Mouse (Mus musculus) CH12.LX (cell line): ENCODE results near the gene Tspan32. TPM values are rescaled to one million over a fixed set of nuclear protein-coding genes. Genes with fewer than 3 reads are reported as not detected.

Experiments
- DNase-seq: peaks from one replicate; pipeline ENCODE4 v3.0.0-alpha.2; 2013; ENCODE audit errors: extremely low read depth
- H3K27ac ChIP-seq: 2 replicates; pipeline ENCODE4 v1.5.1; 2012; ENCODE audit warnings: low read depth, mild to moderate bottlenecking, control low read depth, moderate library complexity; ENCODE audit not compliant: insufficient read depth
- H3K27me3 ChIP-seq: replicated peaks from 2 replicates; pipeline ENCODE3; 2012; ENCODE audit warnings: inconsistent platforms
- H3K36me3 ChIP-seq, 2 experiments: replicated peaks in 1 of 2; 2 replicates each; pipeline versions ENCODE3 to v1.6.1; 2012; ENCODE audit warnings: inconsistent platforms in 1 of 2, low read length in 1 of 2, mild to moderate bottlenecking in 1 of 2, mixed read lengths in 1 of 2, moderate library complexity in 1 of 2; ENCODE audit not compliant: control insufficient read depth in 1 of 2, insufficient read depth in 1 of 2
- H3K4me1 ChIP-seq, 2 experiments: 2 replicates each; pipeline ENCODE4 v1.6.1; 2012; ENCODE audit warnings: inconsistent platforms in 1 of 2, moderate library complexity in 1 of 2; ENCODE audit not compliant: insufficient read depth in 2 of 2, control insufficient read depth in 1 of 2
- H3K4me2 ChIP-seq: 2 replicates; pipeline ENCODE4 v1.6.1; 2012; ENCODE audit warnings: low read depth, mild to moderate bottlenecking, control low read depth; ENCODE audit not compliant: poor library complexity, insufficient read depth, severe bottlenecking
- H3K4me3 ChIP-seq, 3 experiments: fragments of 150-350 bp in 1 of 3; sonication (generic) in 1 of 3; replicated peaks in 1 of 3; 2 replicates each; pipeline versions ENCODE3 to v1.5.1; 2011 to 2012; ENCODE audit warnings: low read depth in 2 of 3, low read length in 2 of 3, mild to moderate bottlenecking in 2 of 3, moderate library complexity in 2 of 3, control low read depth in 1 of 3, improper control_type of control experiment in 1 of 3, inconsistent platforms in 1 of 3, mixed read lengths in 1 of 3; ENCODE audit not compliant: poor library complexity in 1 of 3
- H3K79me2 ChIP-seq: replicated peaks from 2 replicates; pipeline ENCODE4 v1.6.1; 2012; ENCODE audit warnings: mild to moderate bottlenecking, moderate library complexity; ENCODE audit not compliant: control insufficient read depth, poor library complexity, insufficient read depth, severe bottlenecking; ENCODE audit errors: extremely low read depth
- H3K9ac ChIP-seq: 2 replicates; pipeline ENCODE4 v1.6.1; 2012; ENCODE audit warnings: low read depth, mild to moderate bottlenecking, control low read depth, moderate library complexity; ENCODE audit not compliant: insufficient read depth
- H3K9me3 ChIP-seq: replicated peaks from 2 replicates; pipeline ENCODE3; 2012; ENCODE audit warnings: low read length, inconsistent platforms, mixed read lengths
- ETS1 ChIP-seq: conservative IDR thresholded peaks from 2 replicates; pipeline ENCODE4 v1.6.1; 2012; ENCODE audit warnings: low read depth, mild to moderate bottlenecking, inconsistent platforms, low read length, improper control_type of control experiment, moderate library complexity
- GABPA ChIP-seq: IDR thresholded peaks from 2 replicates; pipeline ENCODE4 v1.6.1; 2012; ENCODE audit warnings: low read depth, low read length, improper control_type of control experiment, inconsistent platforms; ENCODE audit not compliant: insufficient replicate concordance
- IRF4 ChIP-seq: IDR thresholded peaks from 2 replicates; pipeline ENCODE4 v1.6.1; 2014; ENCODE audit warnings: low read depth, mild to moderate bottlenecking, inconsistent platforms, low read length, improper control_type of control experiment
- JUN ChIP-seq: IDR thresholded peaks from 2 replicates; pipeline ENCODE4 v1.6.1; 2011; ENCODE audit warnings: low read depth, mild to moderate bottlenecking, low read length, improper control_type of control experiment, moderate library complexity; ENCODE audit not compliant: insufficient read depth
- MAFK ChIP-seq: IDR thresholded peaks from 2 replicates; pipeline ENCODE4 v1.6.1; 2011; ENCODE audit warnings: low read length, improper control_type of control experiment; ENCODE audit not compliant: insufficient replicate concordance
- MAX ChIP-seq: IDR thresholded peaks from 2 replicates; pipeline ENCODE4 v1.6.1; 2011; ENCODE audit warnings: low read length, improper control_type of control experiment
- MXI1 ChIP-seq: IDR thresholded peaks from 2 replicates; pipeline ENCODE4 v1.6.1; 2011; ENCODE audit warnings: mild to moderate bottlenecking, low read depth, low read length, improper control_type of control experiment
- MYC ChIP-seq: IDR thresholded peaks from 2 replicates; pipeline ENCODE4 v1.6.1; 2011; ENCODE audit warnings: low read depth, mild to moderate bottlenecking, improper control_type of control experiment, low read length
- SIN3A ChIP-seq: IDR thresholded peaks from 2 replicates; pipeline ENCODE4 v1.6.1; 2012; ENCODE audit warnings: low read length, improper control_type of control experiment, inconsistent platforms
- TCF12 ChIP-seq: IDR thresholded peaks from 2 replicates; pipeline ENCODE4 v1.6.1; 2014; ENCODE audit warnings: low read depth, mild to moderate bottlenecking, inconsistent platforms, low read length, improper control_type of control experiment
- USF1 ChIP-seq: IDR thresholded peaks from 2 replicates; pipeline ENCODE4 v1.6.1; 2014; ENCODE audit warnings: low read depth, mild to moderate bottlenecking, inconsistent platforms, low read length, improper control_type of control experiment
- ZC3H11A ChIP-seq: IDR thresholded peaks from 2 replicates; pipeline ENCODE4 v1.6.1; 2012; ENCODE audit warnings: low read depth, mild to moderate bottlenecking, inconsistent platforms, low read length, improper control_type of control experiment
- ZNF384 ChIP-seq: IDR thresholded peaks from 2 replicates; pipeline ENCODE4 v1.6.1; 2012; ENCODE audit warnings: low read depth, low read length, improper control_type of control experiment, inconsistent platforms
- dilution Hi-C: fragments of 300-500 bp; cut with MboI; formaldehyde crosslinking; loops from 2 replicates; pipeline ENCODE4 v1.14.3; 2020; ENCODE audit warnings: low sequenced_read_pairs; ENCODE audit not compliant: extremely low pct_unique_long_range_greater_than_20kb, extremely low pct_ligation_motif_present
- in situ Hi-C: fragments of 300-500 bp; cut with MboI; formaldehyde crosslinking; loops from 3 replicates; pipeline ENCODE4 v1.14.3; 2019; ENCODE audit warnings: low sequenced_read_pairs, low pct_ligation_motif_present, low pct_unique_long_range_greater_than_20kb, mixed read lengths
- polyA plus RNA-seq: library from polyadenylated mRNA; unstranded; fragments of >175 nt; gene quantifications from 2 replicates; pipeline ENCODE4 v1.2.1, GENCODE M21; 2012; ENCODE audit warnings: low read depth; ENCODE audit not compliant: insufficient read length
- total RNA-seq, 2 experiments: library from RNA; depleted of rRNA; stranded (reverse); fragments of 300-350 nt in 1 of 2; fragments of >200 nt in 1 of 2; gene quantifications; 2 replicates each; pipeline ENCODE4 v1.2.3; 2012 to 2014

The Tspan32 gene
- total and polyA plus RNA-seq, 3 experiments, result 28.2 to 34.5 (median 28.6) TPM

DNA sequence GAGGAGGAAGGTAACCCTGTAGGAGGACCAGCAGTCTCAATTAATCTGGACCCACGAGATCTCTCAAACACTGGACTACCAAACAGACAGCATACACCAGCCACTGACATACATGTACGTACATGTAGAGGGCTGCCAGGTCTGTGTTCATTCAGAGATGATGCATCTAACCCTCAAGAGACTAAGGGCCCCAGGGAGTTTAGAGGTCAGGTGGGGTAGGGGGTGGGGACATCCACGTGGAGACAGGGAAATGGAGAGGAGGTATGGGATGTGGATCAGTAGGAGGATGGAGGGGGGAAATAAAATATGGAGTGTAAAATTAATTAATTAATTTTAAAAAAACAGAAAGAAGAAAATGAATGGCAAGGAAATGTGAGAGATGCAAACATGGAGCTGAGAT lies 31.9 kb downstream of the Tspan32 start:
- H3K9me3 ChIP-seq, result no peaks in the 10 kb centered on the region
- in situ Hi-C loops (no loop called here), dilution Hi-C loops (no loop called here)
- 0 out of 2 replicates have a peak overlapping the region, but pooled peaks have one; percentile 9 for H3K9ac ChIP-seq
- H3K4me1 ChIP-seq, result peaks cover 29 to 57% of the 10 kb centered on the region in 2 experiments
- no peak for DNase-seq
- TF ChIP-seq MXI1 (peak; percentile 57; the same call in 1 of the 2 replicates), IRF4 (0 out of 2 replicates have a peak, but pooled peaks have one; percentile 23), ETS1 (0 out of 2 replicates have a peak, but pooled peaks have one; percentile 17), MYC (peak; percentile 53; the same call in 1 of the 2 replicates), MAX (peak; percentile 32; the same call in 1 of the 2 replicates), TCF12 (no peak)
- peak overlapping the region; percentile 83 for H3K27ac ChIP-seq
- H3K4me2 ChIP-seq, result peak overlapping the region; percentile 30
- H3K36me3 ChIP-seq, result peaks cover 0 to 8% of the 10 kb centered on the region in 2 experiments
- H3K27me3 ChIP-seq, result no peaks in the 10 kb centered on the region
- H3K4me3 ChIP-seq, result peak overlapping the region in 1 of 3 experiments; percentile 4
- no peaks in the 10 kb centered on the region for H3K79me2 ChIP-seq

DNA sequence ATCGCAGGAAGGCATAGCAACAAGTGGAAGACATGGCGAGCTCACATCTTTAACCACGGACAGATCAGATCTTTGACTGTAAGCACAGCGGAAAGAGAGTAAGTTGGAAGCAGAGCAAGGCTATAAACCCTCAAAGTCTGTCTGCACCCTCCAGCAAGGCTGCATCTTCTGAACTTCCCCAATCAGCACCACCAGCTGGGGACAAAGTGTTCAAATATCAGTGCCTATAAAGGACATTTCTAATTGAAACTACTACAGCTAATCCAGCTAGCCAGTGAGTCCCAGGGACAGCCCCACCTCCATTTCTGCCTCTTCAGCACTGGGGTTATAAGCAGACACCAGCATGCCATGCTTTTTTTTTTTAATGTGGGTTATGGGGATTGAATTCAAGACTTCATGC lies 32.5 kb downstream of the Tspan32 start:
- DNase-seq, result no peak
- Histone ChIP-seq H3K36me3 (peaks cover 0 to 8% of the 10 kb centered on the region in 2 experiments), H3K79me2 (no peaks in the 10 kb centered on the region), H3K27ac (peak overlapping the region; percentile 83), H3K4me1 (peaks cover 35 to 62% of the 10 kb centered on the region in 2 experiments), H3K27me3 (no peaks in the 10 kb centered on the region), H3K4me3 (peak overlapping the region in 1 of 3 experiments; percentile 4), H3K9ac (peak overlapping the region; percentile 18; the same call in 1 of the 2 replicates), H3K9me3 (no peaks in the 10 kb centered on the region), H3K4me2 (peak overlapping the region; percentile 1; the same call in 1 of the 2 replicates)
- no peak for TF ChIP-seq SIN3A
- TF ChIP-seq ETS1, result 0 out of 2 replicates have a peak, but pooled peaks have one; percentile 14
- no peak for TF ChIP-seq USF1
- no peak for TF ChIP-seq ZC3H11A
- no peak for TF ChIP-seq MXI1
- no peak for TF ChIP-seq GABPA
- peak; percentile 43; the same call in 1 of the 2 replicates for TF ChIP-seq MAFK
- 0 out of 2 replicates have a peak, but pooled peaks have one; percentile 51 for TF ChIP-seq ZNF384
- TF ChIP-seq JUN, result no peak
- in situ Hi-C loops (no loop called here), dilution Hi-C loops (no loop called here)
